Mouse (Mus musculus) hindbrain, embryonic 10.5 days (tissue): ENCODE measurements around the gene Ugt1a6a. TPM values are rescaled to one million over a fixed set of nuclear protein-coding genes. Genes with fewer than 3 reads are reported as not detected.
"Not testable (repeated sequence)": the region's sequence is repeated elsewhere in the genome, so short reads cannot be mapped to it uniquely, and the experiment has no call there.

Source experiments
- DNase-seq: peaks from one replicate; pipeline ENCODE4 v3.0.0-alpha.2; 2017; ENCODE audit warnings: low spot score
- H3K27ac ChIP-seq: fragments of 300-500 bp; sonication (generic); 2 replicates; pipeline ENCODE4 v1.5.1; 2016; ENCODE audit warnings: mild to moderate bottlenecking, moderate library complexity
- H3K27me3 ChIP-seq: fragments of 300-500 bp; sonication (generic); 2 replicates; pipeline ENCODE4 v1.6.1; 2016; ENCODE audit warnings: mild to moderate bottlenecking; ENCODE audit not compliant: poor library complexity, insufficient read depth, severe bottlenecking
- H3K36me3 ChIP-seq: fragments of 300-500 bp; sonication (generic); 2 replicates; pipeline ENCODE4 v1.6.1; 2016; ENCODE audit warnings: mild to moderate bottlenecking, moderate library complexity
- H3K4me1 ChIP-seq: fragments of 300-500 bp; sonication (generic); replicated peaks from 2 replicates; pipeline ENCODE4 v1.6.1; 2016; ENCODE audit warnings: mild to moderate bottlenecking
- H3K4me3 ChIP-seq: fragments of 300-500 bp; sonication (generic); 2 replicates; pipeline ENCODE4 v1.5.1; 2016; ENCODE audit warnings: mild to moderate bottlenecking, moderate library complexity
- H3K9me3 ChIP-seq: fragments of 300-500 bp; sonication (generic); 2 replicates; pipeline ENCODE4 v1.6.1; 2016; ENCODE audit warnings: mild to moderate bottlenecking, moderate library complexity
- WGBS: fragments of 180-500 bp; shearing (Covaris S2); methylation state at CpG from one replicate; pipeline ENCODE4 v1.1.7; 2016; 5-methylcytosine and 5-hydroxymethylcytosine counted together
- polyA plus RNA-seq: library from polyadenylated mRNA; unstranded; fragments of >200 nt; fragmentation: Nextera tagmentation; extraction: Ambion mirVana; gene quantifications from 2 replicates; pipeline ENCODE4 v1.2.1, GENCODE M21; 2016

Gene Ugt1a6a
- polyA plus RNA-seq: 0.31 TPM in 1 of 2 replicates, not detected in the other

DNA sequence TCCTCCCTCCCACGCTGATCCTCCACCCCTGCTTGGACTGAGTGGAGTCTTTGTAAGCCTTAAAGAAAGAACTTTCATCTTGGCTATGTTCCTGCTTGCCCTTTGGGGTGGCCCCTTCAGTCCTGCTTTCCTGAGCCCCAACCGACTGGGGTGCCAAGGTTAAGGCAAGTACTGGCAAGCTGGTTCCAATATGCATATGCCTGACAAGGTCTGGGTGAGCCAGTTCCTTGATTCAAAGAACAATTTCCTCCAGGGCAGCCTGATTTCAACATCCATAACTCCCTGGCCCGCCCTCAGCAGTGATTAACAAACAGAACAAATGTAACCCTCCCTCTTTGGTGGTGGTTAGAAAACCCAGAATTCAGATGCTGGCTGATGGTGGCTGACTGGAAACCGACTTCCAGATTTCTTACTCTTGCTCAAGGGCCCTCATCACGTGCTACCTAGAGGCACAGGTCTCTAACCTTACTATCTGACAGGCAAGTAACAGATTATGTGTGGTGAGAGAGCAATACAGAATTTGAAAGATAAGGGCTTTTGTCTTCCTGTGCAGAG is at the start of gene Ugt1a6a:
Ugt1a6a (plus strand) TSS at position 353 of the 555 bp plus-strand sequence.
- not testable (repeated sequence) for H3K9me3 ChIP-seq, H3K27me3 ChIP-seq, H3K4me1 ChIP-seq, H3K36me3 ChIP-seq, H3K4me3 ChIP-seq
- peak; percentile 2 for DNase-seq
- H3K27ac ChIP-seq: peak within 1 kb of the TSS; percentile 16; the same call in 1 of the 2 replicates
- WGBS: 51% methylated on average over 5 of the region's 5 CpGs

DNA sequence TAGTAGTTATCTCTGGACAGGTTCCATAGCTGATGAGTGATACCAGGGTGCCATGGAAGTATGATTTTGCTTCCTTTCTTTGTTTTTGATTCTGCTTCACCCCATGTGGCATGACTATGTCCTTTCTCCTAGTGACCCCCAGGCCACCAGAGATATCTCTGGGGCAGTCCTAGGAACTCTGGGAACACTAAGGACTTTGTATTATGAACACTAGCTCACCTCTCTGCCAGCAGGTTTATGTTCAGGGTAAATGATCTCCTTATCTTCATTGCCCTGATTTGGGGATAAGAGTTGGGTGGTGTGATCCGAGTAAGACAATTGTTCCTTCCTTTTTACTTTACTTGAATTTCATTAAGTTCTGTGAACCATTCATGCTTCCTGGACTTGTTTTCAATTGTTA is 48.5 kb upstream of the Ugt1a6a start:
- Histone ChIP-seq H3K9me3 (no peaks in the 10 kb centered on the region), H3K27me3 (no peaks in the 10 kb centered on the region), H3K36me3 (no peaks in the 10 kb centered on the region), H3K4me3 (no peak overlapping the region), H3K27ac (no peak overlapping the region), H3K4me1 (no peaks in the 10 kb centered on the region)
- DNase-seq: no peak
- 79% methylated on average over 1 of the region's 1 CpGs for WGBS

DNA sequence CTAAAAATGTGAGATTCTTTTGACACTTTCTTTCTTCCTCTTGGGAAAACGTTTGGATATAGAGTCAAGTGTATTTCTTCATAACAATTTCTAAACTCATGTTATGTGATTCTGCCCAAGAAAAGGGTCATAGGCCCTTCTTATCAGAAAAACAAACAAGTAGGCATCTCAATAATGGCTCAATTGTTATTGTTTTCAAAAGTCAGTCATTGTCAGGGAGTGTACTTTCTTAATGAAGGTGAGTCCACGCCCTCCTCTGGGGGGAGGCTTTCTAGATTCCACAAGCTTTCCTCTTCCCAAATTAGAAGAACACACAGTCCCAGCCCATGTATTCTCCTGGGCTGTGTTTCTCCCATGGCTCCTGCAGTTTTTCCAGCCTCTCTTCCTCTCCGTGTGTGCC is 47.1 kb upstream of the Ugt1a6a start, which contains the start of gene Ugt1a8:
Ugt1a8 (plus strand) TSS at position 301 of the 400 bp plus-strand sequence.
- DNase-seq: no peak
- Histone ChIP-seq H3K27me3 (no peaks in the 10 kb centered on the region), H3K4me1 (no peaks in the 10 kb centered on the region), H3K4me3 (no peak within 1 kb of the TSS), H3K27ac (no peak within 1 kb of the TSS), H3K36me3 (no peaks in the 10 kb centered on the region), H3K9me3 (no peaks in the 10 kb centered on the region)
- WGBS: 82% methylated on average over 3 of the region's 3 CpGs

DNA sequence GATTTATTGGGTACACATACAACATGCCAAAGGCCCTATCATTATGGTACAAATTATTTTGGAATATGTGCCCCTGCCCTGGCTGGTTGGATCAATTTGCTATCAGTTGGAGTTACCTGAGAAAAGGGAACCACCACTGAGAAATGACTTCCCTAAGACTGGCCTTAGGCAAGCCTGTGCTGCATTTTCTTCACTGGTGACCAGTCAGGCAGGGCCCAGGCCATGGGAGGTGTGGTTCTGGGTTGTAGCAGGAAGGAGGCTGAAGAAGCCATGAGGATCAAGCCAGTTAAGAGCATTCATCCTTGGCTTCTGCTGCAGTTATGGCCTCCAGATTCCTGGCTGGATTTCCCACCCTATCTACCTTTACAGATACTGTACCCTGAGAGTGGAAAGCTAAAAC is 42.3 kb upstream of the Ugt1a6a start:
- no peak for DNase-seq
- Histone ChIP-seq H3K9me3 (no peaks in the 10 kb centered on the region), H3K4me1 (no peaks in the 10 kb centered on the region), H3K36me3 (no peaks in the 10 kb centered on the region), H3K27ac (no peak overlapping the region), H3K27me3 (no peaks in the 10 kb centered on the region), H3K4me3 (no peak overlapping the region)

DNA sequence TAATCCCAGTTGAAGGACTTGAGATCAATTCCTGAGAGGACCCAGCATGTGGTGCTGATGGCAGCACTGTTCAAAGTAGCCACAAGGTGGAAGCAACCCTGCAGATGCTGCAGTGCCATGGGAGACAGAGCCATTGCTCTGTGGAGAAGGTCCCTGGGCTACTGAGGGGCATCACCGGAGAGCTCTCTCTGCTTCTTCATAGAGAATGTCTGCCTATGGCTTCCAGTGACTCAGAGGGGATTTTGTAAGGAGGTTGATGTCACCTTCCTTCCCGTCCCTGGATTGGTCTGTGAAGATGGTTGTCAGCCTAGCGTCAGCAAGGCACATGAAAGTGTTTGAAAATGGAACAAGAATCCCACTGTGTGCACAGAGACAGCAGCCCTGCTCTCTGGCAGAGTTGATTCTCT is 40.3 kb upstream of the Ugt1a6a start:
- not testable (repeated sequence) for DNase-seq, H3K27ac ChIP-seq, H3K4me3 ChIP-seq, H3K4me1 ChIP-seq, H3K36me3 ChIP-seq, H3K9me3 ChIP-seq, H3K27me3 ChIP-seq
- 77% methylated on average over 3 of the region's 3 CpGs for WGBS

DNA sequence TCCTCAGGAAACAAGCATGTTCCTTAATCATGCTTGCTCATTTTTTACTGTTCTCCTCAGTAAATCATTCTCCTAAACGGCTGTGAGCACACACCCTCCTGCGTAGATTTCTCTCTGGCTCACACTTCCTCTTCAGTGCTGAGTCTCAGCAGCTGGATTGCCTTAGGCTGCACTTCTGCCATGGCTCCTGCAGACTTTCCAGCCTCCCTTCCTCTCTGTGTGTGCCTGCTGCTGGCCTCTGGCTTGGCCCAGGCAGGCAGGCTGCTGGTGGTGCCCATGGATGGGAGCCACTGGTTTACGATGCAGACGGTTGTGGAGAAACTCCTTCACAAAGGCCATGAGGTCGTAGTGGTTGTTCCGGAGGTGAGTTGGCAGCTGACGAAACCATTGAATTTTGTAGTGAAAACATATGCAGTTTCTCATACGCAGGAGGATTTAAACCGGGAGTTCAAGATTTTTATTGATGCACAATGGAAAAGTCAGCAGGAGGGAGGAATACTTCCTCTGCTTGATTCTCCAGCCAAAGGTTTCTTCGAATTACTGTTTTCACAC is 39.6 kb upstream of the Ugt1a6a start, which contains the start of gene Ugt1a7c:
Ugt1a7c (plus strand) TSS at position 122 of the 552 bp plus-strand sequence.
- no peak within 1 kb of the TSS for H3K4me3 ChIP-seq
- WGBS: 69% methylated on average over 10 of the region's 10 CpGs
- no peaks in the 10 kb centered on the region for H3K36me3 ChIP-seq
- H3K9me3 ChIP-seq: no peaks in the 10 kb centered on the region
- no peaks in the 10 kb centered on the region for H3K4me1 ChIP-seq
- peak within 1 kb of the TSS; percentile 35; the same call in 1 of the 2 replicates for H3K27ac ChIP-seq
- DNase-seq: peak; percentile 8
- no peaks in the 10 kb centered on the region for H3K27me3 ChIP-seq

DNA sequence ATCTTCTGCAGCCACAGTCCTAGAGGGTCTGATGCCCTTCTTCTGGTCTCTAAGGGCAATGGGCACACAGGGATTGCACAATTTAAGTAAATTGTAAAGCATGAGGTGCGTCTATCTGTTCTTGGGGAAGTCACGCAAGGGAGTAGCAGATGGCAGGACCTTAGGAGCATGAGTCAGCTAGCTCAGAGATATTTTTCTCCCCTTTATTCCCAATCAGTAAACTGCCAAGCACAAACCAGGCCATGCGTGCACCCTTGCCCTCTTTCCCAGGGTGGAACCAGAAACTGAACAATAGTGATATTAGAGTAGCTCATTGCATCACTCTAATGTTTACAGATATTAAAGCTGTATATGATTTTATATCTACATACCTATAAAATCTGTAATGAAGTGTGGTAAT is 36.1 kb upstream of the Ugt1a6a start:
- H3K9me3 ChIP-seq, H3K27me3 ChIP-seq, H3K27ac ChIP-seq, H3K36me3 ChIP-seq, H3K4me1 ChIP-seq, H3K4me3 ChIP-seq, DNase-seq: not testable (repeated sequence)
- WGBS: 90% methylated on average over 3 of the region's 3 CpGs

DNA sequence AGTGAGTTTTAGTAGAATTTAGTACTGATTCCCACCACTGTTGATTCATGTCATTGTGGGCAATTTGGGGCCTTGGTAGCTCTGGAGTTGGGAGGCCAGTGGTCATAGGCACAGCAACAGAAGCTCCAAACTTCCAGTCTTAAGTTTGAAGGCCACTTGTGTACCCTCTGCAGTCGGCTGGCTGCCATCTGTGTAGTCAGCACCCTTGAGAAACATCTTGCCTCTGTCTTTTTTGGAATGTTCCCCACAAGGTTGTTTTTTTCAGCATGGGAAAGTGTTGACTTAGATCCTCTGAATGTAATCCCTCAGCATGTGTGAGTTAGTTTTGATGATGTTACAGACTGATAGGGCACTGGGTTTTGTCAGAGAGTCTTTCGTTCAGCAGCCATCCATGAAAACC is 34.9 kb upstream of the Ugt1a6a start:
- H3K27me3 ChIP-seq, DNase-seq, H3K36me3 ChIP-seq, H3K9me3 ChIP-seq, H3K4me1 ChIP-seq, H3K4me3 ChIP-seq, H3K27ac ChIP-seq: not testable (repeated sequence)
- 84% methylated on average over 2 of the region's 2 CpGs for WGBS

DNA sequence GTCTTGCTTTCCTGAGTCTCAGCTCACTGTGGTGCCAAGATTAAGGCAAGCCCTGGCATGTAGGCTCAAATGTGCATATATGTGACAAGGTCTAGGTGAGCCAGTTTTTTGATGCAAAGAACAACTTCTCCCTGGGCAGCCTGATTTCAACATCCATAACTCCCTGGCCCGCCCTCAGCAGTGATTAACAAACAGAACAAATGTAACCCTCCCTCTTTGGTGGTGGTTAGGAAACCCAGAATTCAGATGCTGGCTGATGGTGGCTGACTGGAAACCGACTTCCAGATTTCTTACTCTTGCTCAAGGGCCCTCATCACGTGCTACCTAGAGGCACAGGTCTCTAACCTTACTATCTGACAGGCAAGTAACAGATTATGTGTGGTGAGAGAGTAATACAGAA is 31.6 kb upstream of the Ugt1a6a start, which contains the start of gene Ugt1a6b:
Ugt1a6b (plus strand) TSS at position 234 of the 400 bp plus-strand sequence.
- H3K4me1 ChIP-seq, H3K9me3 ChIP-seq, H3K27me3 ChIP-seq, H3K4me3 ChIP-seq, H3K36me3 ChIP-seq, DNase-seq, H3K27ac ChIP-seq: not testable (repeated sequence)
- WGBS: 79% methylated on average over 3 of the region's 3 CpGs

DNA sequence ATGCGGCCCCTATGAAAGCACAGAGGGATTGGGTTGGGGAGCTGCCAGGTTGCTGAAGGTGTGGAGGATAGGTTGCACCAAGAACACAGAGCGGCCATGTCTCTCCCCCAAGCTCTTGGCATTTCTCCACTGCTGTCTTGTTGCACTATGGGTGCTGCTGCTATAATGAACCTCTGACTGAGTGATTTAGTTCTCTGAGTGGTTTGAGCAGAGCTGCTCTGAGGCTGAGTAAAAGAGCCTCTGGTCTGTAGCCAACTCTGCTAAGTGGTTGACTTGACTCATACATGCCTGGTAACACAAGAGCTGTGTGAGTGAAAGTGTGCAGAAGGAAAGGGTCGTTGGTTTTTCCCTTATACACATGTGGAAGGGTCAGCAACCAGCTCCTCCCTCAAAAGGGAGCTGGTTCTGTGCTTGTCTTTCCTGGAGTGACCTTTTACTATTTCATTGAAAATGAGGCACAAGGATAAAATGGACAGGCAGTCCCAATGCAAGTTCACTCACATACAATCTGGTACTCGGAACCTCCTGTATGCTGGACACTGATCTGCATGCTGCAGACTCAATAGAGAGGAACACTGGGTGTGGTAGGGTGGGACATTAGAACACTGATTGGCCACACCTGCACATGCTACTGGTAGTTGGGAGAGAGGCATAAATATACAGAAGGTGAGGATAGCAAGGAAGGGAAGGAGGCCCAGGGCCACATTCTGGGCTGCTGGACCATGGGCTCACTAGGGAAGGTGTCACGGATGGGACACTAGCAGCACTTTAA is 30.7 kb upstream of the Ugt1a6a start:
- H3K4me1 ChIP-seq, DNase-seq, H3K9me3 ChIP-seq, H3K27me3 ChIP-seq, H3K27ac ChIP-seq, H3K4me3 ChIP-seq, H3K36me3 ChIP-seq: not testable (repeated sequence)
- 90% methylated on average over 5 of the region's 5 CpGs for WGBS

DNA sequence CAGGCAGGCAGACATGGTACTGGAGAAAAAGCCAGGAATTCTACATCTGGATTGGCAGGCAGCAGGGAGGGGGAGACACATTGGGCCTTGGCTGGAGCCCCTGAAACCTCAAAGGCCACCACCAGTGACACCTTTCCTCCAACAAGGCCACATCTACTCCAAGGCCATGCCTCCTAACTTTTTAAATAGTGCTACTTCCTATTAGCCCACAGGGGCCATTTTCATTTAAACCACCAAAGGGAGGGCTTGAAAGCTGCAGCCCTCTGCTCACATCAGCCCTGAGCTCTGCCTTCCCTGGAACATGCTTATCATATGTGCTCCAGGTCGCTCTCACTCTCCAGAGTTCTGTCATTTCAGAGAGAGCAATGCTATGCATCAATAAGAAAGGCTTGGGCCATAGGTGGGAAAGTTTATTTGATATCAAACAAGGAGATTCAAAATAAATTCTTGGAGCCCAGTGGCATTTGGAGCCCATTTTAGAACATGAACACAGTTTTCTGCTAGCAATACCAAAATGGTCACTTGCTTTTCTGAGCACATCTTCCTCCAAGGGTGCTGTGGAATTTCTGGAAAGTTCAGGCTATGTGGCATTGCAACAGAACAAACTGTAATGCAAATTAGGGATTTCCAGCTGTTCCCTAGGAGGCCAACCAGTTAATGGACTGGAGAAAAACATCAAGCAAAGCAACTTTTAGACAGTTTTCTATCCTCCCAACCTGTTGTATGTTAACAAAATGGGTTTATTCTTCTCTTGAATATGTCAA is 29.8 kb upstream of the Ugt1a6a start:
- Histone ChIP-seq H3K36me3 (no peaks in the 10 kb centered on the region), H3K9me3 (no peaks in the 10 kb centered on the region), H3K4me3 (no peak overlapping the region), H3K27ac (no peak overlapping the region), H3K4me1 (no peaks in the 10 kb centered on the region), H3K27me3 (no peaks in the 10 kb centered on the region)
- DNase-seq: no peak
- 85% methylated on average over 1 of the region's 1 CpGs for WGBS

DNA sequence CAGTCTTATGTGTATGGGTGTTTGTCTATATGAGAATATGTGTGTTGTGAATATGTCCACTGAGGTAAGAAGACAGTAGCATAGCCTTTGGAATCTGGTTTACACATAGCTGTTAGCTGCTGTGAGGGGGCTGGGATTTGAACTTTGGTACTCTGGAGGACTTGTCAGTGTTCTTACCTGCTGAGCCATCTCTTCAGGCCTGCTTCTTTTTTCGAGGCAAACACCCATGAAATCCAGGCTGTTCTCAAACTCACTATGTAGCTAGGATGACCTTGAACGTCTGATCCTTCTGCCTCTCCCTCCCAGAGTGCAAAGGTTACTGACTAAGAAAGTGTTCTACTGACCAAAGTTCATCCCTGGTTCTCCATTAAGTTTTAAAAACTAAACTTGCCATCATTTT is 29.0 kb upstream of the Ugt1a6a start:
- H3K9me3 ChIP-seq: no peaks in the 10 kb centered on the region
- no peaks in the 10 kb centered on the region for H3K27me3 ChIP-seq
- no peak overlapping the region for H3K4me3 ChIP-seq
- H3K27ac ChIP-seq: no peak overlapping the region
- no peaks in the 10 kb centered on the region for H3K4me1 ChIP-seq
- 66% methylated on average over 2 of the region's 2 CpGs for WGBS
- no peak for DNase-seq
- H3K36me3 ChIP-seq: no peaks in the 10 kb centered on the region
